Mouse (Mus musculus) hindbrain, embryonic 13.5 days (tissue): ENCODE results near the gene Gbf1. TPM values are rescaled to one million over a fixed set of nuclear protein-coding genes. Genes with fewer than 3 reads are reported as not detected.

Source experiments
- ATAC-seq: fragments of 200-750 bp; cut with Nextera tagmentation; 2 replicates; pipeline ENCODE4 v1.8.0; 2017; ENCODE audit warnings: moderate TSS enrichment; ENCODE audit not compliant: low FRiP score
- H3K27ac ChIP-seq: fragments of 300-500 bp; sonication (generic); 2 replicates; pipeline ENCODE4 v1.5.1; 2015; ENCODE audit warnings: inconsistent platforms, mild to moderate bottlenecking, moderate library complexity
- H3K27me3 ChIP-seq: fragments of 300-500 bp; sonication (generic); 2 replicates; pipeline ENCODE4 v1.6.1; 2015; ENCODE audit warnings: mild to moderate bottlenecking, inconsistent platforms
- H3K36me3 ChIP-seq: fragments of 300-500 bp; sonication (generic); 2 replicates; pipeline ENCODE4 v1.6.1; 2015; ENCODE audit warnings: mild to moderate bottlenecking, inconsistent platforms
- H3K4me1 ChIP-seq: fragments of 300-500 bp; sonication (generic); replicated peaks from 2 replicates; pipeline ENCODE4 v1.6.1; 2015; ENCODE audit warnings: inconsistent platforms
- H3K4me2 ChIP-seq: fragments of 300-500 bp; sonication (generic); 2 replicates; pipeline ENCODE4 v1.6.1; 2015; ENCODE audit warnings: inconsistent platforms, mild to moderate bottlenecking, moderate library complexity
- H3K4me3 ChIP-seq: fragments of 300-500 bp; sonication (generic); 2 replicates; pipeline ENCODE4 v1.5.1; 2015; ENCODE audit warnings: mild to moderate bottlenecking, inconsistent platforms
- H3K9ac ChIP-seq: fragments of 300-500 bp; sonication (generic); 2 replicates; pipeline ENCODE4 v1.6.1; 2015; ENCODE audit warnings: mild to moderate bottlenecking, inconsistent platforms
- H3K9me3 ChIP-seq: fragments of 300-500 bp; sonication (generic); 2 replicates; pipeline ENCODE4 v1.6.1; 2016; ENCODE audit warnings: inconsistent platforms
- WGBS: fragments of 180-500 bp; shearing (Covaris S2); methylation state at CpG from one replicate; pipeline ENCODE4 v1.1.7; 2015; 5-methylcytosine and 5-hydroxymethylcytosine counted together
- polyA plus RNA-seq: library from polyadenylated mRNA; unstranded; fragments of >200 nt; fragmentation: Nextera tagmentation; extraction: Ambion mirVana; gene quantifications from 2 replicates; pipeline ENCODE4 v1.2.1, GENCODE M21; 2015

Gbf1 gene
- polyA plus RNA-seq, 1 experiment from 2014 or later, result 71.6 TPM

GRCm38 (mm10) chr19:46234450-46234849 is 82.1 kb downstream of the Gbf1 start:
- WGBS, result 87% methylated on average over 2 of the region's 2 CpGs
- no peaks in the 10 kb centered on the region for H3K27me3 ChIP-seq
- H3K4me1 ChIP-seq, result no peaks in the 10 kb centered on the region
- H3K9ac ChIP-seq, result no peak overlapping the region
- no peak overlapping the region for H3K4me3 ChIP-seq
- no peaks in the 10 kb centered on the region for H3K36me3 ChIP-seq
- ATAC-seq, result no peak
- no peak overlapping the region for H3K4me2 ChIP-seq
- no peak overlapping the region for H3K27ac ChIP-seq
- H3K9me3 ChIP-seq, result no peaks in the 10 kb centered on the region

GRCm38 (mm10) chr19:46236658-46237057 is 84.3 kb downstream of the Gbf1 start:
- Histone ChIP-seq H3K4me1 (no peaks in the 10 kb centered on the region), H3K9me3 (no peaks in the 10 kb centered on the region), H3K36me3 (no peaks in the 10 kb centered on the region), H3K9ac (no peak overlapping the region), H3K27me3 (no peaks in the 10 kb centered on the region), H3K4me3 (no peak overlapping the region), H3K4me2 (no peak overlapping the region), H3K27ac (no peak overlapping the region)
- ATAC-seq, result no peak
- WGBS, result 41% methylated on average over 5 of the region's 5 CpGs

GRCm38 (mm10) chr19:46240246-46240645 is 87.9 kb downstream of the Gbf1 start:
- 64% methylated on average over 2 of the region's 2 CpGs for WGBS
- Histone ChIP-seq H3K27me3 (no peaks in the 10 kb centered on the region), H3K9ac (no peak overlapping the region), H3K4me2 (no peak overlapping the region), H3K36me3 (no peaks in the 10 kb centered on the region), H3K9me3 (no peaks in the 10 kb centered on the region), H3K27ac (no peak overlapping the region), H3K4me3 (no peak overlapping the region), H3K4me1 (peaks cover 10% of the 10 kb centered on the region; the same call in 1 of the 2 replicates)
- no peak for ATAC-seq

- Histone ChIP-seq H3K4me1 (peaks cover 10% of the 10 kb centered on the region; the same call in 1 of the 2 replicates), H3K4me3 (no peak overlapping the region), H3K27ac (no peak overlapping the region), H3K36me3 (peaks cover 10% of the 10 kb centered on the region; the same call in 1 of the 2 replicates), H3K27me3 (no peaks in the 10 kb centered on the region), H3K9ac (no peak overlapping the region), H3K9me3 (no peaks in the 10 kb centered on the region), H3K4me2 (no peak overlapping the region)
- no peak for ATAC-seq
- 84% methylated on average over 5 of the region's 5 CpGs for WGBS
These were observed 90.1 kb downstream of the Gbf1 start for GRCm38 (mm10) chr19:46242416-46242815.

- Histone ChIP-seq H3K4me3 (no peak overlapping the region), H3K4me2 (no peak overlapping the region), H3K27ac (no peak overlapping the region; the same call in 1 of the 2 replicates), H3K36me3 (peaks cover 15% of the 10 kb centered on the region; the same call in 1 of the 2 replicates), H3K27me3 (no peaks in the 10 kb centered on the region), H3K4me1 (peaks cover 10% of the 10 kb centered on the region; the same call in 1 of the 2 replicates), H3K9ac (no peak overlapping the region), H3K9me3 (no peaks in the 10 kb centered on the region)
- ATAC-seq, result no peak
- 17% methylated on average over 5 of the region's 5 CpGs for WGBS
These were observed 92.3 kb downstream of the Gbf1 start for GRCm38 (mm10) chr19:46244628-46245027.

- no peak for ATAC-seq
- Histone ChIP-seq H3K27me3 (no peaks in the 10 kb centered on the region), H3K9ac (no peak overlapping the region), H3K27ac (no peak overlapping the region), H3K4me1 (peaks cover 10% of the 10 kb centered on the region; the same call in 1 of the 2 replicates), H3K4me3 (no peak overlapping the region), H3K4me2 (no peak overlapping the region), H3K36me3 (peaks cover 22% of the 10 kb centered on the region), H3K9me3 (no peaks in the 10 kb centered on the region)
- WGBS, result 42% methylated on average over 7 of the region's 7 CpGs
These were observed 96.7 kb downstream of the Gbf1 start for GRCm38 (mm10) chr19:46248991-46249390.

DNA sequence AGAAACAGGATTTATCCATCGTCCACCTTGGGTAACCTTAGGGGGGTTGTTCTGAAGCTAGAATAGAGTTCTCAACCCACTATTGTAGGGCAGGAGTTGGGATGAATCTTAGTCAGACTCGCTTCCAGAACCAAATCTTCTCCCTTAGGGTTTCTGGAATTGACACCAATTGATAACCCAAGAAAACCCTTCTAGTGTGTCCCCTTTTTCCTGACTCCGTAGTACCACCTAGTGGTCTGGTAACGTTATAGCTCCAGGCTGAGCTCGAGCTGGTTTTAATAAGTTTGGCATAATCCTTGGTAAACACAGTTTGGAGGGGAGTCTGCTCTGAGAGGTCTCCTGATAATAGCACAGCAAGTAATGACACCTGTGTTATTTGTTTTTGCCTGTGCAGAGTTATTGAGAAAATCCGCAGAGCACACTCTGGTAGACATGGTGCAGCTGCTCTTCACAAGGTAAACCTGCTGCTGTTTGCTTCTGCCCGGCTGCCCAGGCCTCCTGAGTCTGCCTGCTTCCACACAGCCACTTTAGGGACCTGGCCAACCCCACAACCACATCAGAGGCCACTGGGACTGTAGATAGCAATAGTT is 101.9 kb downstream of the Gbf1 start:
- Histone ChIP-seq H3K4me3 (no peak overlapping the region), H3K9me3 (no peaks in the 10 kb centered on the region), H3K27me3 (no peaks in the 10 kb centered on the region), H3K36me3 (peaks cover 44% of the 10 kb centered on the region), H3K27ac (no peak overlapping the region), H3K9ac (no peak overlapping the region), H3K4me1 (no peaks in the 10 kb centered on the region), H3K4me2 (no peak overlapping the region)
- 41% methylated on average over 7 of the region's 7 CpGs for WGBS
- ATAC-seq, result no peak

GRCm38 (mm10) chr19:46264762-46265161 is 112.5 kb downstream of the Gbf1 start:
- Histone ChIP-seq H3K4me1 (no peaks in the 10 kb centered on the region), H3K4me2 (no peak overlapping the region), H3K4me3 (no peak overlapping the region), H3K27ac (no peak overlapping the region), H3K9ac (no peak overlapping the region), H3K27me3 (no peaks in the 10 kb centered on the region), H3K9me3 (no peaks in the 10 kb centered on the region), H3K36me3 (peaks cover 100% of the 10 kb centered on the region)
- ATAC-seq, result no peak
- 94% methylated on average over 7 of the region's 7 CpGs for WGBS

DNA sequence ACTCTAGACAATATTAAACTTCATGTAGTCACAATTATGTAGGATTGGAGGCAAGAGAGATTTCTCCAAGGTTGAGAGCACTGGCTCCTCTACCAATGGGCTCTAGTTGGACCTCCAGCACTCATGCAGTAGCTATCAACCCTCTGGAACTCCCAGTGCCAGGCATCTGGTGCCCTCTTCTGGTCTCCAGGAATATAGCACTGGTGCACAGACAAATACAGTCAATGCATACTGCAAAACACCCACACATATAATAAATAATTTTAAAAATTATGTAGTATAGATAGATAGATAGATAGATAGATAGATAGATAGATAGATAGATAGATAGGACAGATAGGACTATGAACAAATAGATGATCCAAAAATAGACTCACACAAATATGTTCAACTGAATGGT is 123.0 kb downstream of the Gbf1 start:
- H3K4me3 ChIP-seq, result no peak overlapping the region
- peaks cover 84% of the 10 kb centered on the region for H3K36me3 ChIP-seq
- no peak overlapping the region for H3K4me2 ChIP-seq
- no peak overlapping the region for H3K9ac ChIP-seq
- H3K4me1 ChIP-seq, result no peaks in the 10 kb centered on the region
- H3K27me3 ChIP-seq, result no peaks in the 10 kb centered on the region
- peaks cover 3% of the 10 kb centered on the region; the same call in 1 of the 2 replicates for H3K9me3 ChIP-seq
- no peak overlapping the region for H3K27ac ChIP-seq
- no peak for ATAC-seq

DNA sequence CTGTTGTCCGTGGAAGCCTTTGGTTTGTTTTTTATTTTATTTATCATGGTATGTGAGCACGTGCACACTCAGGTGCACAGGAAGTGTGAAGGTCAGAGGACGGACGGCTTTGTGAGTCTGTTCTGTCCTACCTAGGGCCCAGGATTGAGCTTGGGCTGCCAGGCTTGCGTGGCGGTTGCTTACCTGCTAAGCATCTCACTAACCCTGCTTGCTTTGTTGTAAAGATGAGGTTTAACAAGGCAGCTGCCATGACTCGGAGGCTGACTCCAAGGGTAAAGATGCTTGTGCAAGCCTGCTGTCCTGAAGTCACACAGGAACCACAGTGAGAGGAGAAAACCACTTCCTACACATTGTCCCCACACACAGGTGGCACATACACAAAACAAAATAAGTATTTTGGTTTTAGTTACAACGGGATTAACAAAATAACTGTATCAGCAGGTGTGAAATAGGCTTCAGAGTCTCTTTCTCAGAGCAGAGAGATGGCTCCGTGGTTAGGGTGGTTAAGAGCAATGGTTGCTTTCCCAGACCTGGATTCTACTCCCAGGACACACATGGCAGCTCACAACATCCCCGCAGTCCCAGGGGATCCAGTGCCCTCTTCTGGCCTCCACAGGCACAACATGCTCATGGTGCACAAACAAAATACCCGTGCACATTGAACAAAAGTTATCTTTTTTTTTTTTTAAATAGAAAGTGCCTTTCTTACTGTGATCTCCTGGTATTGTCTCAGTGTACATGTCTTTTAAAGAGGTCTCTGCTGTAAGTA is 130.0 kb downstream of the Gbf1 start:
- Histone ChIP-seq H3K27me3 (no peaks in the 10 kb centered on the region), H3K4me1 (no peaks in the 10 kb centered on the region), H3K4me3 (no peak overlapping the region), H3K4me2 (no peak overlapping the region), H3K27ac (no peak overlapping the region), H3K9me3 (no peaks in the 10 kb centered on the region), H3K9ac (no peak overlapping the region), H3K36me3 (peaks cover 92% of the 10 kb centered on the region)
- ATAC-seq, result no peak
- WGBS, result 96% methylated on average over 11 of the region's 11 CpGs

DNA sequence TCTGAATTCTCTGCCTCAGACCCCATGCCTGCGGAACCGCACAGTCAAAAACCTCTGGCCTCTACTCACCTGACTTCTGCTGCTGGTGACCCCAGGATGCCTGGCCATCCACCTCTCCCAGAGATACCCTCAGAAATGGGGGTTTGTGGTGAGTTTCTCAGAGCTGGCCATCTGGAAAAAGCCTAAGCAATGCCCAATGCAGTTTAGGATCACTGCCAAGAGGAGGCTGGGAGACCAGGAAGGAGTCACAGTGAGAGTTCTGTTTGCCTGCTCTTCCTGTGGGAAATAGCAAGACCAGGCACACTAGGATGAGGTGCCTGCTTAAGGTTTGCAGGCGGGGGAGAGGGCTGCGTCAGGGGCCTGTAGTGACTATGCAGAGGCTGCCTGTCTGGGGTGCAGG is 132.4 kb downstream of the Gbf1 start:
- WGBS, result 97% methylated on average over 4 of the region's 4 CpGs
- Histone ChIP-seq H3K9me3 (no peaks in the 10 kb centered on the region), H3K4me3 (no peak overlapping the region), H3K27me3 (no peaks in the 10 kb centered on the region), H3K36me3 (peaks cover 81% of the 10 kb centered on the region), H3K27ac (no peak overlapping the region), H3K4me1 (no peaks in the 10 kb centered on the region), H3K9ac (no peak overlapping the region), H3K4me2 (no peak overlapping the region)
- ATAC-seq, result no peak

DNA sequence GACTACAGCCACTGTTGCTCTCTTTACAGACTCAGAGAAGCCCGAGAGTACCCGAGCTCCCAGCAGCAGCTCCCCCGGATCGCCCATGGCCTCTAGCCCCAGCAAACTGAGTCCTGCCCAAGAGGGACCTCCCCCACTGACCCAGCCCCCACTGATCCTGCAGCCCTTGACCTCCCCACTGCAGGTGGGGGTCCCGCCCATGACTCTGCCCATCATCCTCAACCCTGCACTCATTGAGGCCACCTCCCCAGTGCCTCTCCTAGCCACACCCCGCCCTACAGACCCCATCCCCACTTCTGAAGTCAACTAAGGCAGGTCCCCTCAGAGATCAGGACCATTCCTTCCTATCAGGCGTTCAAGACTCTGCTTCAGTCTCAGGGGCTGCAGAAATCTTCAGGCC is 133.3 kb downstream of the Gbf1 start:
- no peaks in the 10 kb centered on the region for H3K27me3 ChIP-seq
- 85% methylated on average over 7 of the region's 7 CpGs for WGBS
- H3K4me1 ChIP-seq, result no peaks in the 10 kb centered on the region
- H3K4me3 ChIP-seq, result no peak overlapping the region
- H3K9me3 ChIP-seq, result no peaks in the 10 kb centered on the region
- peaks cover 72% of the 10 kb centered on the region for H3K36me3 ChIP-seq
- ATAC-seq, result no peak
- no peak overlapping the region for H3K9ac ChIP-seq
- H3K4me2 ChIP-seq, result no peak overlapping the region
- no peak overlapping the region for H3K27ac ChIP-seq

GRCm38 (mm10) chr19:46286047-46286446 is 133.7 kb downstream of the Gbf1 start:
- ATAC-seq, result no peak
- WGBS, result 90% methylated on average over 6 of the region's 6 CpGs
- no peaks in the 10 kb centered on the region for H3K4me1 ChIP-seq
- peaks cover 67% of the 10 kb centered on the region for H3K36me3 ChIP-seq
- no peak overlapping the region for H3K9ac ChIP-seq
- H3K27ac ChIP-seq, result no peak overlapping the region
- H3K4me3 ChIP-seq, result no peak overlapping the region
- H3K9me3 ChIP-seq, result no peaks in the 10 kb centered on the region
- H3K27me3 ChIP-seq, result no peaks in the 10 kb centered on the region
- no peak overlapping the region for H3K4me2 ChIP-seq
